Mouse (Mus musculus) CH12.LX (cell line): Measurements from ENCODE around the gene H1f0. TPM values are rescaled to one million over a fixed set of nuclear protein-coding genes. Genes with fewer than 3 reads are reported as not detected.

ENCODE experiments used
- DNase-seq: peaks from one replicate; pipeline ENCODE4 v3.0.0-alpha.2; 2013; ENCODE audit errors: extremely low read depth
- H3K27ac ChIP-seq: 2 replicates; pipeline ENCODE4 v1.5.1; 2012; ENCODE audit warnings: low read depth, mild to moderate bottlenecking, control low read depth, moderate library complexity; ENCODE audit not compliant: insufficient read depth
- H3K27me3 ChIP-seq: replicated peaks from 2 replicates; pipeline ENCODE3; 2012; ENCODE audit warnings: inconsistent platforms
- H3K36me3 ChIP-seq, 2 experiments: replicated peaks in 1 of 2; 2 replicates each; pipeline versions ENCODE3 to v1.6.1; 2012; ENCODE audit warnings: inconsistent platforms in 1 of 2, low read length in 1 of 2, mild to moderate bottlenecking in 1 of 2, mixed read lengths in 1 of 2, moderate library complexity in 1 of 2; ENCODE audit not compliant: control insufficient read depth in 1 of 2, insufficient read depth in 1 of 2
- H3K4me1 ChIP-seq, 2 experiments: 2 replicates each; pipeline ENCODE4 v1.6.1; 2012; ENCODE audit warnings: inconsistent platforms in 1 of 2, moderate library complexity in 1 of 2; ENCODE audit not compliant: insufficient read depth in 2 of 2, control insufficient read depth in 1 of 2
- H3K4me2 ChIP-seq: 2 replicates; pipeline ENCODE4 v1.6.1; 2012; ENCODE audit warnings: low read depth, mild to moderate bottlenecking, control low read depth; ENCODE audit not compliant: poor library complexity, insufficient read depth, severe bottlenecking
- H3K4me3 ChIP-seq, 3 experiments: fragments of 150-350 bp in 1 of 3; sonication (generic) in 1 of 3; replicated peaks in 1 of 3; 2 replicates each; pipeline versions ENCODE3 to v1.5.1; 2011 to 2012; ENCODE audit warnings: low read depth in 2 of 3, low read length in 2 of 3, mild to moderate bottlenecking in 2 of 3, moderate library complexity in 2 of 3, control low read depth in 1 of 3, improper control_type of control experiment in 1 of 3, inconsistent platforms in 1 of 3, mixed read lengths in 1 of 3; ENCODE audit not compliant: poor library complexity in 1 of 3
- H3K79me2 ChIP-seq: replicated peaks from 2 replicates; pipeline ENCODE4 v1.6.1; 2012; ENCODE audit warnings: mild to moderate bottlenecking, moderate library complexity; ENCODE audit not compliant: control insufficient read depth, poor library complexity, insufficient read depth, severe bottlenecking; ENCODE audit errors: extremely low read depth
- H3K9ac ChIP-seq: 2 replicates; pipeline ENCODE4 v1.6.1; 2012; ENCODE audit warnings: low read depth, mild to moderate bottlenecking, control low read depth, moderate library complexity; ENCODE audit not compliant: insufficient read depth
- H3K9me3 ChIP-seq: replicated peaks from 2 replicates; pipeline ENCODE3; 2012; ENCODE audit warnings: low read length, inconsistent platforms, mixed read lengths
- BHLHE40 ChIP-seq: IDR thresholded peaks from 2 replicates; pipeline ENCODE4 v1.6.1; 2011; ENCODE audit warnings: mild to moderate bottlenecking, low read depth, low read length, improper control_type of control experiment
- CHD2 ChIP-seq: IDR thresholded peaks from 2 replicates; pipeline ENCODE4 v1.6.1; 2011; ENCODE audit warnings: low read length, improper control_type of control experiment
- CTCF ChIP-seq, 2 experiments: IDR thresholded peaks in 1 of 2; conservative IDR thresholded peaks in 1 of 2; 2 replicates each; pipeline ENCODE4 v1.5.1; 2011 to 2012; ENCODE audit warnings: low read depth in 2 of 2, low read length in 2 of 2, improper control_type of control experiment in 1 of 2, inconsistent platforms in 1 of 2, mild to moderate bottlenecking in 1 of 2, moderate library complexity in 1 of 2
- ELF1 ChIP-seq: IDR thresholded peaks from 2 replicates; pipeline ENCODE4 v1.6.1; 2014; ENCODE audit warnings: low read depth, mild to moderate bottlenecking, inconsistent platforms, low read length, improper control_type of control experiment
- EP300 ChIP-seq: IDR thresholded peaks from 2 replicates; pipeline ENCODE4 v1.6.1; 2011; ENCODE audit warnings: low read length, improper control_type of control experiment
- ETS1 ChIP-seq: conservative IDR thresholded peaks from 2 replicates; pipeline ENCODE4 v1.6.1; 2012; ENCODE audit warnings: low read depth, mild to moderate bottlenecking, inconsistent platforms, low read length, improper control_type of control experiment, moderate library complexity
- GABPA ChIP-seq: IDR thresholded peaks from 2 replicates; pipeline ENCODE4 v1.6.1; 2012; ENCODE audit warnings: low read depth, low read length, improper control_type of control experiment, inconsistent platforms; ENCODE audit not compliant: insufficient replicate concordance
- IRF4 ChIP-seq: IDR thresholded peaks from 2 replicates; pipeline ENCODE4 v1.6.1; 2014; ENCODE audit warnings: low read depth, mild to moderate bottlenecking, inconsistent platforms, low read length, improper control_type of control experiment
- JUND ChIP-seq: conservative IDR thresholded peaks from 2 replicates; pipeline ENCODE4 v1.6.1; 2011; ENCODE audit warnings: low read depth, low read length, improper control_type of control experiment
- KAT2A ChIP-seq: IDR thresholded peaks from 2 replicates; pipeline ENCODE4 v1.6.1; 2012; ENCODE audit warnings: low read length, improper control_type of control experiment, inconsistent platforms; ENCODE audit not compliant: insufficient replicate concordance
- MAX ChIP-seq: IDR thresholded peaks from 2 replicates; pipeline ENCODE4 v1.6.1; 2011; ENCODE audit warnings: low read length, improper control_type of control experiment
- MAZ ChIP-seq: IDR thresholded peaks from 2 replicates; pipeline ENCODE4 v1.6.1; 2012; ENCODE audit warnings: low read depth, mild to moderate bottlenecking, inconsistent platforms, low read length, improper control_type of control experiment, moderate library complexity
- MEF2A ChIP-seq: IDR thresholded peaks from 2 replicates; pipeline ENCODE4 v1.6.1; 2014; ENCODE audit warnings: low read depth, mild to moderate bottlenecking, inconsistent platforms, low read length, improper control_type of control experiment, borderline replicate concordance
- MXI1 ChIP-seq: IDR thresholded peaks from 2 replicates; pipeline ENCODE4 v1.6.1; 2011; ENCODE audit warnings: mild to moderate bottlenecking, low read depth, low read length, improper control_type of control experiment
- NRF1 ChIP-seq: IDR thresholded peaks from 2 replicates; pipeline ENCODE4 v1.6.1; 2014; ENCODE audit warnings: low read depth, mild to moderate bottlenecking, inconsistent platforms, low read length, improper control_type of control experiment, moderate library complexity
- POLR2A ChIP-seq: IDR thresholded peaks from 2 replicates; pipeline ENCODE4 v1.6.1; 2011; ENCODE audit warnings: low read depth, mild to moderate bottlenecking, improper control_type of control experiment, low read length
- RAD21 ChIP-seq: IDR thresholded peaks from 2 replicates; pipeline ENCODE4 v1.6.1; 2011; ENCODE audit warnings: low read depth, mild to moderate bottlenecking, low read length, improper control_type of control experiment, moderate library complexity
- SIN3A ChIP-seq: IDR thresholded peaks from 2 replicates; pipeline ENCODE4 v1.6.1; 2012; ENCODE audit warnings: low read length, improper control_type of control experiment, inconsistent platforms
- TBP ChIP-seq: conservative IDR thresholded peaks from 2 replicates; pipeline ENCODE4 v1.6.1; 2011; ENCODE audit warnings: low read depth, low read length, improper control_type of control experiment
- TCF12 ChIP-seq: IDR thresholded peaks from 2 replicates; pipeline ENCODE4 v1.6.1; 2014; ENCODE audit warnings: low read depth, mild to moderate bottlenecking, inconsistent platforms, low read length, improper control_type of control experiment
- UBTF ChIP-seq: IDR thresholded peaks from 2 replicates; pipeline ENCODE4 v1.6.1; 2012; ENCODE audit warnings: low read depth, mild to moderate bottlenecking, inconsistent platforms, low read length, improper control_type of control experiment, moderate library complexity
- USF1 ChIP-seq: IDR thresholded peaks from 2 replicates; pipeline ENCODE4 v1.6.1; 2014; ENCODE audit warnings: low read depth, mild to moderate bottlenecking, inconsistent platforms, low read length, improper control_type of control experiment
- USF2 ChIP-seq: conservative IDR thresholded peaks from 2 replicates; pipeline ENCODE4 v1.6.1; 2011; ENCODE audit warnings: low read depth, low read length, improper control_type of control experiment
- ZKSCAN1 ChIP-seq: IDR thresholded peaks from 2 replicates; pipeline ENCODE4 v1.6.1; 2012; ENCODE audit warnings: low read depth, inconsistent platforms, low read length, improper control_type of control experiment, borderline replicate concordance
- ZMIZ1 ChIP-seq: IDR thresholded peaks from 2 replicates; pipeline ENCODE4 v1.6.1; 2012; ENCODE audit warnings: low read depth, mild to moderate bottlenecking, inconsistent platforms, low read length, improper control_type of control experiment
- ZNF384 ChIP-seq: IDR thresholded peaks from 2 replicates; pipeline ENCODE4 v1.6.1; 2012; ENCODE audit warnings: low read depth, low read length, improper control_type of control experiment, inconsistent platforms
- dilution Hi-C: fragments of 300-500 bp; cut with MboI; formaldehyde crosslinking; loops from 2 replicates; pipeline ENCODE4 v1.14.3; 2020; ENCODE audit warnings: low sequenced_read_pairs; ENCODE audit not compliant: extremely low pct_unique_long_range_greater_than_20kb, extremely low pct_ligation_motif_present
- in situ Hi-C: fragments of 300-500 bp; cut with MboI; formaldehyde crosslinking; loops from 3 replicates; pipeline ENCODE4 v1.14.3; 2019; ENCODE audit warnings: low sequenced_read_pairs, low pct_ligation_motif_present, low pct_unique_long_range_greater_than_20kb, mixed read lengths
- polyA plus RNA-seq: library from polyadenylated mRNA; unstranded; fragments of >175 nt; gene quantifications from 2 replicates; pipeline ENCODE4 v1.2.1, GENCODE M21; 2012; ENCODE audit warnings: low read depth; ENCODE audit not compliant: insufficient read length
- total RNA-seq, 2 experiments: library from RNA; depleted of rRNA; stranded (reverse); fragments of 300-350 nt in 1 of 2; fragments of >200 nt in 1 of 2; gene quantifications; 2 replicates each; pipeline ENCODE4 v1.2.3; 2012 to 2014

H1f0 gene
- total and polyA plus RNA-seq, 3 experiments = 11.9 to 100 (median 15.9) TPM

DNA sequence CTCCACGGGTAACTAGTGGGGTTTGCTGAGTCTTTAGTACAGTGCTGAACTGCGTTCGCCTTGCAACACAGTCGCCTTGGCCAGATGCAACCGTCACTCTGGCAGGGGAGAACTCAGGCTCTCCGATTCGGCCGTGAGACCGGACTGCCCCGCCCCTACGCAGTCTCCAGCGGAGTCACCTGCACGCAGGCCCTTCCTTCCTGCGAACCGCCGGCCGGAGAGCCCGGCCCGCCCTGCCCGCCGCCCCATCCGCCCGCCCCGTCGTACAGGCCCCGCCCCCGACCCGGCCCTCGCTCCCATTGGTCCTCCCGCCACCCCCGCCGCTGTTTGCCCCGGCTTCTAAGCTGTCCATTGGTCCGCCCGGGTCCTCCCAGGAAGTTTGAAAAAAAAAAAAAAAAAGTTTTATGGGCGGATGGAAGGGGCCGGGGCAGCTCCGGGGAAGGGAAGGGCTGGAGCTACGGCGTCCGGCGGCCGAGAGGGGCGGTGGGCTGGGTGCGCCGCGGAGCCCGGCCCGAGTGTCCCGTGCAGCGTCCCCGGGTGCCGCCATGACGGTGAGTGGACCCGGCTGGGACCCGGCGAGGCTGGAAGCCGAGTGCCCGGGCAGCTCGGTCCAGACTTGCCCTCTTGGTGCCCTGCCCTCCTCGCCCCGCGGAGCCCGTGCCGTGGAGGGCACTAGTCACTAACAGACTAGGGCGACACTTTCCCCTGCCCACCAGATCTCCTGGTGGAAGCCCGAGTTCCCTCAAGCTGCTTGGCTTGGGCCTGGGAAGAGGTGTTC lies 45.4 kb upstream of the H1f0 start (continued):
- TF ChIP-seq EP300 = no peak; the same call in 1 of the 2 replicates
- no peak for TF ChIP-seq USF1
- peak; percentile 69; the same call in 1 of the 2 replicates for TF ChIP-seq UBTF
- no peak for TF ChIP-seq JUND
- no peak for TF ChIP-seq KAT2A
- TF ChIP-seq ZNF384 = peak; percentile 98
- TF ChIP-seq CHD2 = no peak
- TF ChIP-seq TCF12 = peak; percentile 25; the same call in 1 of the 2 replicates
- no peak for TF ChIP-seq CTCF (conservative IDR thresholded peaks at IDR 0.05 in 1 of 2, IDR thresholded peaks at IDR 0.05 in 1 of 2; ENCODE audit: low read depth in 2 of 2, low read length in 2 of 2)
- TF ChIP-seq BHLHE40 = peak; percentile 65
- peak; percentile 58; the same call in 1 of the 2 replicates for TF ChIP-seq SIN3A

DNA sequence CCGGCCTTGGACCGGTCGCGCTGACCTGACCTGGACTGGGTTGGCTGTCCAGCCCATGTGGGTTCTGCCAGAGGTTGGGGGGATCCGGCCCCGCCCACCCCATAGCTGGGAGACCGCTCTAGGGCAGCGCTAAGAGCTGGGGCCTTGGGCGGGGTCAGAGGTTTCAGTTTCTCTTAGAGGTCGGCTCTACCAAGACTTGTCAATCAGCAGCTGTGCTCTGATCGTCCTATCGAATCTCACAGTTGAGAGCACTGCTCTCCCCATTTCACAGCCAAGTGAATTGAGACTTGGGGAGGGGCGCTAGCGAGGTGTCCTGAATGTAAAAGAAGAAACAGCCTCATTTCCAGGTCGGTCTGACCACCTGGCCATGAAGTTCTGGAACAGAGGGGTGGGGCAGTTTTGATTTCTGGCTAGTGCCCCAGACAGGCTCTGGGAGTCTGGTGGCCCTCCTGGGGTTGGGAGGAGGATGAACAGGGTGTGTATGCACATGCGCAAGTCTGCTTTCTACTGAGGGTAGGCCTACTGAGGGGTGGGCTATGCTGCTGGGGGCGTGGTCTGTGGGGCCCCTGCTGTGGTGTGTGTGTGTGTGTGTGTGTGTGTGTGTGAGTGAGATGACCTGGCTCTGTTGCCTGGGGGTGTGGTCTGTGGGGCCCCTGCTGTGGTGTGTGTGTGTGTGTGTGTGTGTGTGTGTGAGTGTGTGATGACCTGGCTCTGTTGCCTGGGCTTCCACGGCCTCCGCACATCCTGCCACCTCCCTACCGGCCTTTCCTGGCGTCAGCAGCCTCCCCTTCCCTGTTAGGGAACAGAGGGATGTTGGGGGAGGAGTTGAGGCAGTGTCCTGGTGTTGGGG lies 44.6 kb upstream of the H1f0 start:
- H3K4me2 ChIP-seq = peak overlapping the region; percentile 75
- dilution Hi-C loops (no loop called here), in situ Hi-C loops (no loop called here)

More for the DNA sequence above, 44.6 kb upstream of the H1f0 start:
- TF ChIP-seq BHLHE40 (0 out of 2 replicates have a peak, but pooled peaks have one; percentile 11), SIN3A (peak; percentile 46; the same call in 1 of the 2 replicates), IRF4 (peak; percentile 22), ZNF384 (no peak), ELF1 (peak; percentile 7; the same call in 1 of the 2 replicates), NRF1 (peak; percentile 85), POLR2A (peak; percentile 51), TBP (no peak), MAX (0 out of 2 replicates have a peak, but pooled peaks have one; percentile 22), TCF12 (peak; percentile 36; the same call in 1 of the 2 replicates), ZMIZ1 (0 out of 2 replicates have a peak, but pooled peaks have one; percentile 41), ZKSCAN1 (no peak), USF2 (no peak), JUND (no peak), RAD21 (no peak), GABPA (no peak), MXI1 (peak; percentile 85; the same call in 1 of the 2 replicates), MEF2A (0 out of 2 replicates have a peak, but pooled peaks have one; percentile 10), MAZ (peak; percentile 35; the same call in 1 of the 2 replicates), UBTF (0 out of 2 replicates have a peak, but pooled peaks have one; percentile 63), ETS1 (peak; percentile 23; the same call in 1 of the 2 replicates)
- Histone ChIP-seq H3K36me3 (peaks cover 12 to 35% of the 10 kb centered on the region in 2 experiments), H3K27ac (peak overlapping the region; percentile 95), H3K4me1 (peaks cover 18 to 32% of the 10 kb centered on the region in 2 experiments), H3K4me3 (peak overlapping the region; percentile 93 to 98 (median 96)), H3K79me2 (peaks cover 6% of the 10 kb centered on the region; the same call in 1 of the 2 replicates), H3K9me3 (no peaks in the 10 kb centered on the region), H3K9ac (peak overlapping the region; percentile 92), H3K27me3 (no peaks in the 10 kb centered on the region)
- peak; percentile 88 for DNase-seq
